Mouse (Mus musculus): ENCODE measurements at regions not wholly inside any gene's neighbourhood (a gene's known extent, or its start where the extent isn't known, plus 50 kb on each side); places are given as distances from the start of the nearest gene placed in this dataset.

GRCm38 (mm10) chr9:101446316-101446715 is 194.7 kb upstream of the Ppp2r3a start:
- DNase-seq (ENCODE audit: low read depth, low spot score): no peak

- no peak for DNase-seq (ENCODE audit: low read depth, low spot score)
Observed at GRCm38 (mm10) chr9:101445764-101446163, 194.2 kb upstream of the Ppp2r3a start.

GRCm38 (mm10) chr9:101445293-101445692 is 193.7 kb upstream of the Ppp2r3a start:
- DNase-seq (ENCODE audit: low read depth, low spot score): no peak

GRCm38 (mm10) chr9:101439856-101440255 is 188.3 kb upstream of the Ppp2r3a start:
- no peak for DNase-seq (ENCODE audit: low read depth, low spot score)

- DNase-seq (ENCODE audit: low read depth, low spot score): no peak
Observed at GRCm38 (mm10) chr9:101438564-101439180, 187.1 kb upstream of the Ppp2r3a start.

- DNase-seq (ENCODE audit: low read depth, low spot score): no peak
Observed at GRCm38 (mm10) chr9:101424974-101425670, 173.5 kb upstream of the Ppp2r3a start.

- no peak for DNase-seq (ENCODE audit: low read depth, low spot score)
Observed at GRCm38 (mm10) chr9:101423041-101423440, 171.4 kb upstream of the Ppp2r3a start.

GRCm38 (mm10) chr9:101422006-101422405 is 170.4 kb upstream of the Ppp2r3a start:
- no peak for DNase-seq (ENCODE audit: low read depth, low spot score)

- DNase-seq (ENCODE audit: low read depth, low spot score): no peak
Observed at GRCm38 (mm10) chr9:101421136-101421535, 169.5 kb upstream of the Ppp2r3a start.

GRCm38 (mm10) chr9:101420181-101420580 is 168.6 kb upstream of the Ppp2r3a start:
- no peak for DNase-seq (ENCODE audit: low read depth, low spot score)

- no peak for DNase-seq (ENCODE audit: low read depth, low spot score)
Observed at GRCm38 (mm10) chr9:101417660-101418059, 166.1 kb upstream of the Ppp2r3a start.

- DNase-seq (ENCODE audit: low read depth, low spot score): no peak
Observed at GRCm38 (mm10) chr9:101416321-101416720, 164.7 kb upstream of the Ppp2r3a start.

- no peak for DNase-seq (ENCODE audit: low read depth, low spot score)
Observed at GRCm38 (mm10) chr9:101413071-101413633, 161.6 kb upstream of the Ppp2r3a start.

- no peak for DNase-seq (ENCODE audit: low read depth, low spot score)
Observed at GRCm38 (mm10) chr9:101411951-101412350, 160.4 kb upstream of the Ppp2r3a start.

GRCm38 (mm10) chr9:101411532-101411880 is 159.9 kb upstream of the Ppp2r3a start:
- no peak for DNase-seq (ENCODE audit: low read depth, low spot score)

GRCm38 (mm10) chr9:101410783-101411531 is 159.4 kb upstream of the Ppp2r3a start:
- no peak for DNase-seq (ENCODE audit: low read depth, low spot score)

- DNase-seq (ENCODE audit: low read depth, low spot score): no peak
Observed at GRCm38 (mm10) chr9:101410348-101410747, 158.8 kb upstream of the Ppp2r3a start.

GRCm38 (mm10) chr9:101408116-101408515 is 156.5 kb upstream of the Ppp2r3a start:
- no peak for DNase-seq (ENCODE audit: low read depth, low spot score)

- no peak for DNase-seq (ENCODE audit: low read depth, low spot score)
Observed at GRCm38 (mm10) chr9:101407141-101407540, 155.5 kb upstream of the Ppp2r3a start.

GRCm38 (mm10) chr9:101404441-101405081 is 153.0 kb upstream of the Ppp2r3a start:
- DNase-seq (ENCODE audit: low read depth, low spot score): no peak

- no peak for DNase-seq (ENCODE audit: low read depth, low spot score)
Observed at GRCm38 (mm10) chr9:101404034-101404433, 152.4 kb upstream of the Ppp2r3a start.
